ENCODE assay signal across 13 mouse cellular contexts in genomic region chr7:126465246-126466030, GRCm38 (mm10). TPM values are rescaled to one million over a fixed set of nuclear protein-coding genes. Genes with fewer than 3 reads are reported as not detected.
A peak's percentile ranks its signal among the peaks of the same experiment; 100 is the strongest.
DNase-seq lines count a peak whose midpoint lies in the region; ATAC-seq lines count a peak whose summit lies in the region.
"Had no signal": no experiment of that assay in that cellular context is flagged by ENCODE, and none has a peak within 500 bp of the region (broad histone marks: within the 10 kb centered on the region; RNA-seq: fewer than 3 reads in every experiment).

No protein-coding gene starts in this region.

- no peak overlapping the region for H3K4me3 ChIP-seq in embryonic facial prominence, embryonic 12.5 days
- no peak overlapping the region for H3K4me3 ChIP-seq in heart, embryonic 12.5 days
- no peak overlapping the region for H3K4me3 ChIP-seq in stomach, embryonic 14.5 days (ENCODE audit: low read depth, low read length)
- H3K4me3 ChIP-seq: forebrain, embryonic 15.5 days; neural tube, embryonic 13.5 days had no signal

- H3K27me3 ChIP-seq in embryonic facial prominence, embryonic 12.5 days: no peaks in the 10 kb centered on the region
- 0 out of 2 replicates have a peak, but pooled peaks cover 4% of the 10 kb centered on the region for H3K27me3 ChIP-seq in heart, embryonic 12.5 days (replicated peaks)
- no peaks in the 10 kb centered on the region for H3K27me3 ChIP-seq in stomach, embryonic 14.5 days (ENCODE audit: control insufficient read depth, insufficient read depth, low read length)
- H3K27me3 ChIP-seq: forebrain, embryonic 15.5 days; neural tube, embryonic 13.5 days had no signal

- H3K4me2 ChIP-seq in embryonic facial prominence, embryonic 12.5 days (replicated peaks): no peak overlapping the region
- H3K4me2 ChIP-seq in heart, embryonic 12.5 days: peak overlapping the region; percentile 37; the same call in 1 of the 2 replicates
- no peak overlapping the region for H3K4me2 ChIP-seq in stomach, embryonic 14.5 days (replicated peaks; ENCODE audit: low read depth, low read length)
- H3K4me2 ChIP-seq: forebrain, embryonic 15.5 days; neural tube, embryonic 13.5 days had no signal

- H3K9me3 ChIP-seq in embryonic facial prominence, embryonic 12.5 days: no peaks in the 10 kb centered on the region
- H3K9me3 ChIP-seq in heart, embryonic 12.5 days (replicated peaks): no peaks in the 10 kb centered on the region
- no peaks in the 10 kb centered on the region for H3K9me3 ChIP-seq in stomach, embryonic 14.5 days (ENCODE audit: control insufficient read depth, low read depth, low read length)
- H3K9me3 ChIP-seq: forebrain, embryonic 15.5 days; neural tube, embryonic 13.5 days had no signal

- DNase-seq in lung, postnatal 10 days: peak; percentile 55
- no peak for DNase-seq in lung, postnatal 14 days
- DNase-seq in adipocyte (ENCODE audit: low spot score): no peak
- DNase-seq in cerebellum, adult 18-20 months: no peak
- DNase-seq in left cerebral cortex, postnatal 36 days (ENCODE audit: low spot score in 2 of 2): no peak
- DNase-seq: layer of hippocampus, adult 9-11 months had no signal

- 0 out of 2 replicates have a peak overlapping the region, but pooled peaks have one; percentile 4 for H3K9ac ChIP-seq in embryonic facial prominence, embryonic 12.5 days
- 0 out of 2 replicates have a peak overlapping the region, but pooled peaks have one; percentile 27 for H3K9ac ChIP-seq in heart, embryonic 12.5 days
- H3K9ac ChIP-seq in stomach, embryonic 14.5 days (replicated peaks; ENCODE audit: low read depth, low read length): no peak overlapping the region
- H3K9ac ChIP-seq: forebrain, embryonic 15.5 days; neural tube, embryonic 13.5 days had no signal

- 59% methylated on average over 7 of the region's 7 CpGs for WGBS in embryonic facial prominence, embryonic 12.5 days
- WGBS in heart, embryonic 12.5 days: 12% methylated on average over 7 of the region's 7 CpGs
- 28% methylated on average over 7 of the region's 7 CpGs for WGBS in stomach, embryonic 14.5 days

- intact Hi-C loops in left cerebral cortex, postnatal 36 days (cut with DNase I): no loop called here

- ATAC-seq in embryonic facial prominence, embryonic 12.5 days (ENCODE audit: insufficient number of reproducible peaks, insufficient read depth, low FRiP score, low TSS enrichment): no peak
- no peak for ATAC-seq in heart, embryonic 12.5 days (ENCODE audit: insufficient number of reproducible peaks, low FRiP score)
- no peak for ATAC-seq in stomach, embryonic 14.5 days (ENCODE audit: insufficient number of reproducible peaks, insufficient read depth, low FRiP score, low read depth)
- ATAC-seq: activated CD4-positive, CD25-positive, alpha-beta regulatory T cell, adult 4 months; forebrain, embryonic 15.5 days had no signal

- peak overlapping the region; percentile 38; the same call in 1 of the 2 replicates for H3K27ac ChIP-seq in embryonic facial prominence, embryonic 12.5 days
- H3K27ac ChIP-seq in heart, embryonic 12.5 days (ENCODE audit: poor library complexity, severe bottlenecking): peak overlapping the region; percentile 83
- peak overlapping the region; percentile 21; the same call in 1 of the 2 replicates for H3K27ac ChIP-seq in stomach, embryonic 14.5 days (ENCODE audit: low read length)
- H3K27ac ChIP-seq: forebrain, embryonic 15.5 days; macrophage; neural tube, embryonic 13.5 days had no signal

- peaks cover 44% of the 10 kb centered on the region for H3K36me3 ChIP-seq in embryonic facial prominence, embryonic 12.5 days
- H3K36me3 ChIP-seq in heart, embryonic 12.5 days: peaks cover 44% of the 10 kb centered on the region
- peaks cover 29% of the 10 kb centered on the region for H3K36me3 ChIP-seq in stomach, embryonic 14.5 days (ENCODE audit: control insufficient read depth, insufficient read depth, low read length)

- H3K4me1 ChIP-seq in embryonic facial prominence, embryonic 12.5 days: peaks cover 15% of the 10 kb centered on the region
- H3K4me1 ChIP-seq in heart, embryonic 12.5 days (replicated peaks): peaks cover 42% of the 10 kb centered on the region
- H3K4me1 ChIP-seq in stomach, embryonic 14.5 days (ENCODE audit: control insufficient read depth, insufficient read depth, low read length): 0 out of 2 replicates have a peak, but pooled peaks cover 10% of the 10 kb centered on the region
- H3K4me1 ChIP-seq: forebrain, embryonic 15.5 days had no signal

RNA-seq across cellular contexts. Expression of gene Atp2a1, which starts 2.5 kb away (rescaled TPM):
- polyA plus RNA-seq in embryonic facial prominence, embryonic 12.5 days (2016; fragmentation: Nextera tagmentation; extraction: Ambion mirVana): 22.3 and 26.8 TPM in 2 replicates
- 1.7 and 3.2 TPM in 2 replicates for polyA plus RNA-seq in heart, embryonic 12.5 days (2016; fragmentation: Nextera tagmentation; extraction: Ambion mirVana)
- 0.07 TPM in 1 of 2 replicates, not detected in the other for polyA plus RNA-seq in stomach, embryonic 14.5 days (2014; fragmentation: Nextera tagmentation; extraction: Ambion mirVana)
- under 1 TPM in 1 of 2 experiments, not detected in 1; 0.54 TPM for total RNA-seq in left cerebral cortex, postnatal 36 days (2021)
- polyA plus RNA-seq: macrophage had no signal

RNA-seq across cellular contexts. Expression of gene Sh2b1, which starts 9.8 kb away (rescaled TPM):
- 60.2 and 62.6 TPM in 2 replicates for polyA plus RNA-seq in embryonic facial prominence, embryonic 12.5 days (2016; fragmentation: Nextera tagmentation; extraction: Ambion mirVana)
- polyA plus RNA-seq in heart, embryonic 12.5 days (2016; fragmentation: Nextera tagmentation; extraction: Ambion mirVana): 43.2 and 45.1 TPM in 2 replicates
- polyA plus RNA-seq in stomach, embryonic 14.5 days (2014; fragmentation: Nextera tagmentation; extraction: Ambion mirVana): 39.4 and 42.2 TPM in 2 replicates
- total RNA-seq in left cerebral cortex, postnatal 36 days (2021): 10 to 100 TPM; 68.5 to 73.5 TPM

RNA-seq across cellular contexts. Expression of gene Tufm, which starts 21.7 kb away (rescaled TPM):
- 138 and 141 TPM in 2 replicates for polyA plus RNA-seq in embryonic facial prominence, embryonic 12.5 days (2016; fragmentation: Nextera tagmentation; extraction: Ambion mirVana)
- polyA plus RNA-seq in heart, embryonic 12.5 days (2016; fragmentation: Nextera tagmentation; extraction: Ambion mirVana): 167 and 168 TPM in 2 replicates
- 134 and 144 TPM in 2 replicates for polyA plus RNA-seq in stomach, embryonic 14.5 days (2014; fragmentation: Nextera tagmentation; extraction: Ambion mirVana)
- total RNA-seq in left cerebral cortex, postnatal 36 days (2021): 10 to 100 TPM; 77.2 to 81.6 TPM

RNA-seq across cellular contexts. Expression of gene Rabep2, which starts 36.9 kb away (rescaled TPM):
- polyA plus RNA-seq in embryonic facial prominence, embryonic 12.5 days (2016; fragmentation: Nextera tagmentation; extraction: Ambion mirVana): 35.3 and 36.7 TPM in 2 replicates
- polyA plus RNA-seq in heart, embryonic 12.5 days (2016; fragmentation: Nextera tagmentation; extraction: Ambion mirVana): 23.3 and 23.9 TPM in 2 replicates
- 28.4 and 29.7 TPM in 2 replicates for polyA plus RNA-seq in stomach, embryonic 14.5 days (2014; fragmentation: Nextera tagmentation; extraction: Ambion mirVana)
- total RNA-seq in left cerebral cortex, postnatal 36 days (2021): 10 to 100 TPM; 11.0 to 11.6 TPM

RNA-seq across cellular contexts. Expression of gene Atxn2l, which starts 37.8 kb away (rescaled TPM):
- 62.9 and 64.0 TPM in 2 replicates for polyA plus RNA-seq in embryonic facial prominence, embryonic 12.5 days (2016; fragmentation: Nextera tagmentation; extraction: Ambion mirVana)
- polyA plus RNA-seq in heart, embryonic 12.5 days (2016; fragmentation: Nextera tagmentation; extraction: Ambion mirVana): 49.7 and 52.5 TPM in 2 replicates
- 45.6 and 52.1 TPM in 2 replicates for polyA plus RNA-seq in stomach, embryonic 14.5 days (2014; fragmentation: Nextera tagmentation; extraction: Ambion mirVana)
- 100 to 1,000 TPM; 102 to 144 TPM for total RNA-seq in left cerebral cortex, postnatal 36 days (2021)

Comparison
In these comparisons a context has a peak if more than half of its experiments do, and no peak if none do; other contexts are left out.
1. H3K27ac ChIP-seq: peak in every context shown above with its lines; median percentile 83 in heart, embryonic 12.5 days; 38 in embryonic facial prominence, embryonic 12.5 days; 21 in stomach, embryonic 14.5 days.